Mouse (Mus musculus): ENCODE data around the gene Napsa. TPM values are rescaled to one million over a fixed set of nuclear protein-coding genes. Genes with fewer than 3 reads are reported as not detected.

Gene Napsa
- total and polyA plus RNA-seq, 3 experiments, result 0.16 to 1.3 (median 0.35) TPM

DNA sequence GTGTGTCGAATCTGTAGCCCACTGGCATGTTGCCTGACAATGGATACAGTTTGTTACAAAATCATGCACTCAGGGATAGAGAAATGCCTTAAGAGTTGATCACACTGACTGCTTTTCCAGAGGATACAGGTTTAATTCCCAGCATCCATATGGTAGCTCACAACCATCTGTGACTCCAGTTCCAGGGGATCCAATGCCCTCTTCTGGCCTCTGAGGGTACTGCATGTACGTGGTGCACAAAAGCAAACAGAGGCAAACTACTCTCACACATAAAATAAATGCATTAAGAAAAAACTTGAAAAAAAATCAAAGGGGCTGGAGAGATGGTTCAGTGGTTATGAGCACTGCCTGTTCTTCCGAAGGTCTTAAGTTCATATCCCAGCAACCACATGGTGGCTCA, 44.9 kb downstream of the Napsa start:
- H3K4me1 ChIP-seq (ENCODE audit: insufficient read depth, low read depth, low read length), result no peaks in the 10 kb centered on the region; the same call in 1 of the 2 replicates
- peaks cover 11% of the 10 kb centered on the region; the same call in 1 of the 2 replicates for H3K27me3 ChIP-seq (ENCODE audit: insufficient read depth, low read length)
- ATAC-seq (ENCODE audit: extremely low read depth, insufficient number of reproducible peaks, low FRiP score, poor library complexity, severe bottlenecking), result no peak
- H3K4me3 ChIP-seq (ENCODE audit: low read depth, low read length), result no peak overlapping the region
- DNase-seq (ENCODE audit: low spot score), result no peak
- TF ChIP-seq GATA1 (IDR thresholded peaks at IDR 0.05; ENCODE audit: borderline replicate concordance, low read length) (no peak), GATA2 (IDR thresholded peaks at IDR 0.05; ENCODE audit: borderline replicate concordance, low read depth, low read length) (no peak), TAL1 (conservative IDR thresholded peaks at IDR 0.05; ENCODE audit: low read depth, low read length) (no peak), CTCF (IDR thresholded peaks at IDR 0.05; ENCODE audit: low read depth, low read length) (peak; percentile 37; the same call in 1 of the 2 replicates)
- no peaks in the 10 kb centered on the region for H3K36me3 ChIP-seq (replicated peaks)
- peaks cover 7% of the 10 kb centered on the region for H3K9me3 ChIP-seq (replicated peaks)

DNA sequence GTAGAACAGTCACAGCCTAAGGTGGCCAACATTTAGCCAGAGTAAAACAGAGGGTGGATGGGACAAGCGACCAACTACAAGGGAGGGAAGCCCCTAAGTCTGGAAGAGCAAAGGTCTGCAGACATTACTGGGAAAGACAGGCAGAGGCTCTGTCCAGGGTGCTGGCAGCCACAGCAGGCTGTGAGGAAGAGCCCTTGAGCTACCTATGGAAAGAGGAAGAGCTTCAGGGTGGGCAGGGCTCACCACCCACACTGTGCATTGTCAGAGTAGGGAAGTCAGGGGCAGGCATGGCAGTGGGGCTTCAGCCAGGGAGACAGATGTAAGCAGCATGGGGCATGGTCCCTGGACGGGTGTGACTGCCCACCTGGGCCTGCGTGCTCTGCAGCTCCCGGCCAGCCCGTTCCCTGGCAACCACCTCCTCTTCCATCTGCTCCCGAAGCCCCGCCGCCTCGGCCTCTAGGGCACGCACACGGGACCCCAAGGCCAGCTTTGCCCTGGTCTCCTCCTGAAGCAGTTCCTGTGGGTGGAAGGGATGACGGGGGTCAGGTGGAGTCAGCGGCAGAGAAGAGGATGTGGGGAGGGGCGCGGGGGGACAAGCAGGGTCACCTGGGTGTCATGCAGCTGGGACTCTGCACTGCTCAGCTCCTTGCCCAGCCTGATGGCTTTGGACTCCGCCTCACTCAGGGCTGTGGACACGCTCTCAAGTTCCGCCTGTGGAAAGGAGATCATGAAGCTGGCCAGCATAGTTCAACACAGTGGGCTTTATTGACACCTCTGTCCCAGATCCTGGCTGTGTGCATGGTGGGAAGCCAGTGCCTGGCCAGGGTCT, 51.7 kb downstream of the Napsa start:
- no peak overlapping the region for H3K4me3 ChIP-seq (ENCODE audit: low read depth, low read length)
- ATAC-seq (ENCODE audit: extremely low read depth, insufficient number of reproducible peaks, low FRiP score, poor library complexity, severe bottlenecking) (no peak), DNase-seq (ENCODE audit: low spot score) (peak; percentile 36)
- no peaks in the 10 kb centered on the region for H3K4me1 ChIP-seq (ENCODE audit: insufficient read depth, low read depth, low read length)
- peaks cover 7% of the 10 kb centered on the region for H3K9me3 ChIP-seq (replicated peaks)
- no peaks in the 10 kb centered on the region for H3K36me3 ChIP-seq (replicated peaks)
- no peak for TF ChIP-seq GATA2 (IDR thresholded peaks at IDR 0.05; ENCODE audit: borderline replicate concordance, low read depth, low read length)
- no peaks in the 10 kb centered on the region for H3K27me3 ChIP-seq (ENCODE audit: insufficient read depth, low read length)

DNA sequence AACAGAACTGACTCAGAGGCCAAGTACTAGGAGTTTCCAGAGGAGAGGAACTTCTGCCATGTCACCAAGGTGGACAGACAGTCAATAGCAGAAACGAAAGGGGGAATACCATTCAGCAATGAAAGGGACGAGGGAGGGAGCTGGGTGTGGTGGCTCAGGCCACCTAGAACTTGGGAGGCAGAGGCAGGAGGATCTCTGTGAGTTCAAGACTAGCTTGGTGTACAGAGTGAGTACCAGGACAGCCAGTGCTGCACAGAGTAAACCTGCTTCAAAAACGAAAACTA, 52.3 kb downstream of the Napsa start:
- DNase-seq (ENCODE audit: low spot score) (no peak), ATAC-seq (ENCODE audit: extremely low read depth, insufficient number of reproducible peaks, low FRiP score, poor library complexity, severe bottlenecking) (no peak)
- Histone ChIP-seq H3K27me3 (ENCODE audit: insufficient read depth, low read length) (no peaks in the 10 kb centered on the region), H3K36me3 (replicated peaks) (no peaks in the 10 kb centered on the region), H3K9me3 (replicated peaks) (peaks cover 5% of the 10 kb centered on the region), H3K4me1 (ENCODE audit: insufficient read depth, low read depth, low read length) (no peaks in the 10 kb centered on the region), H3K4me3 (ENCODE audit: low read depth, low read length) (no peak overlapping the region)
- TF ChIP-seq GATA1 (IDR thresholded peaks at IDR 0.05; ENCODE audit: borderline replicate concordance, low read length), result no peak
- no peak for TF ChIP-seq GATA2 (IDR thresholded peaks at IDR 0.05; ENCODE audit: borderline replicate concordance, low read depth, low read length)
- no peak for TF ChIP-seq TAL1 (conservative IDR thresholded peaks at IDR 0.05; ENCODE audit: low read depth, low read length)
- no peak for TF ChIP-seq CTCF (IDR thresholded peaks at IDR 0.05; ENCODE audit: low read depth, low read length)
- TF ChIP-seq POLR2AphosphoS5 (IDR thresholded peaks at IDR 0.05; ENCODE audit: insufficient replicate concordance, low read depth, low read length), result no peak

DNA sequence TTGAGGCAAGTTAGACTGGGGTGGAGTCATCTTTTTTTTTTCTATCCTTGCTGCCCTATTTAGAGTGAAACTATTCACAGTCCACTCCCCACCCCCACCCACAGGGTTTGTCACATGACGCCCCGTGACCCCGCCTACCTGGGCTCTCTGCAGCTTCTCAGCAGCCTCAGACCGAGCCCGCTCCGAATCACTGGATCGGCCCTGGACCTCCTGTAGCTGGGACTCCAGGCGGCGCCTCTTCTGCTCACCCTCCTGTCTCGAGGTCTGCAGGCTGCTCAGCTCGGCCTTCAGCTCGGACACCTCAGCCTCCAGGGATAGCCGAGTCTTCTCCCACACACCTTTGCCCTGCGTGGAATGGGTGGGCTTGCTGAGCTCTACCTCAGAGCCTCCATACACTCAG, 52.6 kb downstream of the Napsa start:
- DNase-seq (ENCODE audit: low spot score) (no peak), ATAC-seq (ENCODE audit: extremely low read depth, insufficient number of reproducible peaks, low FRiP score, poor library complexity, severe bottlenecking) (no peak)
- H3K4me3 ChIP-seq (ENCODE audit: low read depth, low read length), result no peak overlapping the region
- no peaks in the 10 kb centered on the region for H3K4me1 ChIP-seq (ENCODE audit: insufficient read depth, low read depth, low read length)
- H3K9me3 ChIP-seq (replicated peaks), result peaks cover 3% of the 10 kb centered on the region
- H3K36me3 ChIP-seq (replicated peaks), result no peaks in the 10 kb centered on the region
- no peak for TF ChIP-seq POLR2AphosphoS5 (IDR thresholded peaks at IDR 0.05; ENCODE audit: insufficient replicate concordance, low read depth, low read length)
- no peak for TF ChIP-seq CTCF (IDR thresholded peaks at IDR 0.05; ENCODE audit: low read depth, low read length)
- no peak for TF ChIP-seq GATA2 (IDR thresholded peaks at IDR 0.05; ENCODE audit: borderline replicate concordance, low read depth, low read length)
- no peak for TF ChIP-seq GATA1 (IDR thresholded peaks at IDR 0.05; ENCODE audit: borderline replicate concordance, low read length)
- TF ChIP-seq TAL1 (conservative IDR thresholded peaks at IDR 0.05; ENCODE audit: low read depth, low read length), result no peak
- H3K27me3 ChIP-seq (ENCODE audit: insufficient read depth, low read length), result no peaks in the 10 kb centered on the region

DNA sequence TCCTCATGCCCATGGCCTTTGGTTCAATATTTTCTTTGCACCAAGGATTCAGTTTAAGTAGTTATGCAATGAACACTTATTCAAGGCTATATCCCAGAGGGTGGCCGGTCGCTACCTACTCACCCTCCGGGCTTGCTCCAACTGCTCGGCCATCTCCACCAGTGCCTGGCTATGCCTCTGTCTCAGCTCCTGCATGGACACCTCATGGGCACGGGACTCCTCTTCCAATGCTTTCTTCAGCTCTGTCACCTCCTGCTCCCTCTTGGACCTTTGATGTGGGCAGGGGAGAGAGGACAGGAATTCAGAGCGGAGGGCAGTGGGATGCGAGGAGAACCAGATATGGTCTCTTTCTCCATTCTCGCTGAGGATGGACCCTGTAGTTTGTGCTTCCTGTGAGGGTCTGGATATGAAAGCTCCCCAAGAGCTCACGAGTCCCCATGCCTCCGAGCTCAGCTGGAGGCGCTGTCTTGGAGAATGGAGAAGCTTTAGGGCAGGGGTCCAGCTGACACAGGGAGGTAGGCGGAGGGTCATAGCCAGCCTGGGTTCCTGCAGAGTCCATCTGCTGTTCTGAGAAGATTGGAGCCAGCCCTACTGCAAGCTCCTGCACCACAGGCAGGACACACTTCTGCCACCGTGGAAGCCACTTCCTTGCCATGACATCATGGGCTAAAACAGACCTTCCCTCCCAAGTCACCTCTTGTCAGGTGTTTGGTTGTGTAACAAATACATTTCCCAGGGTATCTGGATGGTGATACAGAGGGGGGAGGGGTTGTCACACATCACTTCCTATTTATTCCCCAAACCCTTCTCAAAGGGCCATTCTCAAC, 53.3 kb downstream of the Napsa start:
- H3K27me3 ChIP-seq (ENCODE audit: insufficient read depth, low read length), result no peaks in the 10 kb centered on the region
- no peaks in the 10 kb centered on the region for H3K36me3 ChIP-seq (replicated peaks)
- H3K9me3 ChIP-seq (replicated peaks), result peaks cover 3% of the 10 kb centered on the region
- H3K4me3 ChIP-seq (ENCODE audit: low read depth, low read length), result no peak overlapping the region
- TF ChIP-seq TAL1 (conservative IDR thresholded peaks at IDR 0.05; ENCODE audit: low read depth, low read length) (no peak), POLR2AphosphoS5 (IDR thresholded peaks at IDR 0.05; ENCODE audit: insufficient replicate concordance, low read depth, low read length) (no peak), GATA2 (IDR thresholded peaks at IDR 0.05; ENCODE audit: borderline replicate concordance, low read depth, low read length) (no peak), CTCF (IDR thresholded peaks at IDR 0.05; ENCODE audit: low read depth, low read length) (no peak), GATA1 (IDR thresholded peaks at IDR 0.05; ENCODE audit: borderline replicate concordance, low read length) (no peak)
- H3K4me1 ChIP-seq (ENCODE audit: insufficient read depth, low read depth, low read length), result no peaks in the 10 kb centered on the region
- no peak for ATAC-seq (ENCODE audit: extremely low read depth, insufficient number of reproducible peaks, low FRiP score, poor library complexity, severe bottlenecking)
- DNase-seq (ENCODE audit: low spot score), result no peak

DNA sequence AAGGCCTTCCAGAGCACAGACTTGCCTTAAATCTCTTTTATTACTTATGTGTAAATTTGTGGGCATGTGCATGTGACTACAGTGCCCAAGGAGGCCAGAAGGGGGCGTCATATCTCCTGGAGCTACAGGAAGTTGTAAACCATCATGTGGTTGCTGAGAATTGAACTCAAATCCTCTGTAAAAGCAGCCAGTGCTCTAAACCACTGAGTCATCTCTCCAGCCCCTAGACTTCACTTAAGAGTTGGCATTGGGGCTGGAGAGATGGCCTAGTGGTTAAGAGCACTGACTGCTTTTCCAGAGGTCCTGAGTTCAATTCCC, 53.8 kb downstream of the Napsa start:
- DNase-seq (ENCODE audit: low spot score) (no peak), ATAC-seq (ENCODE audit: extremely low read depth, insufficient number of reproducible peaks, low FRiP score, poor library complexity, severe bottlenecking) (no peak)
- Histone ChIP-seq H3K4me3 (ENCODE audit: low read depth, low read length) (no peak overlapping the region), H3K27me3 (ENCODE audit: insufficient read depth, low read length) (no peaks in the 10 kb centered on the region), H3K36me3 (replicated peaks) (no peaks in the 10 kb centered on the region), H3K9me3 (replicated peaks) (peaks cover 3% of the 10 kb centered on the region), H3K4me1 (ENCODE audit: insufficient read depth, low read depth, low read length) (no peaks in the 10 kb centered on the region)
- no peak for TF ChIP-seq TAL1 (conservative IDR thresholded peaks at IDR 0.05; ENCODE audit: low read depth, low read length)
- TF ChIP-seq CTCF (IDR thresholded peaks at IDR 0.05; ENCODE audit: low read depth, low read length), result no peak
- TF ChIP-seq GATA1 (IDR thresholded peaks at IDR 0.05; ENCODE audit: borderline replicate concordance, low read length), result no peak
- no peak for TF ChIP-seq POLR2AphosphoS5 (IDR thresholded peaks at IDR 0.05; ENCODE audit: insufficient replicate concordance, low read depth, low read length)
- TF ChIP-seq GATA2 (IDR thresholded peaks at IDR 0.05; ENCODE audit: borderline replicate concordance, low read depth, low read length), result no peak
